Mouse (Mus musculus) embryonic facial prominence, embryonic 10.5 days (tissue): ENCODE results near the gene Fads3. TPM values are rescaled to one million over a fixed set of nuclear protein-coding genes. Genes with fewer than 3 reads are reported as not detected.
A peak's percentile ranks its signal among the peaks of the same experiment; 100 is the strongest.

ENCODE experiments used
- DNase-seq: peaks from one replicate; pipeline ENCODE4 v3.0.0-alpha.2; 2017; ENCODE audit warnings: low spot score
- H3K27ac ChIP-seq: fragments of 300-500 bp; sonication (generic); replicated peaks from 2 replicates; pipeline ENCODE4 v1.5.1; 2016; ENCODE audit warnings: mild to moderate bottlenecking
- H3K27me3 ChIP-seq: fragments of 300-500 bp; sonication (generic); replicated peaks from 2 replicates; pipeline ENCODE4 v1.6.1; 2016; ENCODE audit warnings: low read depth, mild to moderate bottlenecking; ENCODE audit not compliant: poor library complexity, severe bottlenecking
- H3K36me3 ChIP-seq: fragments of 300-500 bp; sonication (generic); replicated peaks from 2 replicates; pipeline ENCODE4 v1.6.1; 2016; ENCODE audit warnings: mild to moderate bottlenecking, moderate library complexity
- H3K4me1 ChIP-seq: fragments of 300-500 bp; sonication (generic); 2 replicates; pipeline ENCODE4 v1.6.1; 2016
- H3K4me3 ChIP-seq: fragments of 300-500 bp; sonication (generic); 2 replicates; pipeline ENCODE4 v1.5.1; 2016; ENCODE audit warnings: mild to moderate bottlenecking, moderate library complexity
- H3K9me3 ChIP-seq: fragments of 300-500 bp; sonication (generic); 2 replicates; pipeline ENCODE4 v1.6.1; 2016; ENCODE audit warnings: mild to moderate bottlenecking
- WGBS: fragments of 180-500 bp; shearing (Covaris S2); methylation state at CpG from one replicate; pipeline ENCODE4 v1.1.7; 2016; 5-methylcytosine and 5-hydroxymethylcytosine counted together
- polyA plus RNA-seq: library from polyadenylated mRNA; unstranded; fragments of >200 nt; fragmentation: Nextera tagmentation; extraction: Ambion mirVana; gene quantifications from 2 replicates; pipeline ENCODE4 v1.2.1, GENCODE M21; 2016

Fads3 gene
- polyA plus RNA-seq, 1 experiment from 2014 or later, result 4.3 TPM

DNA sequence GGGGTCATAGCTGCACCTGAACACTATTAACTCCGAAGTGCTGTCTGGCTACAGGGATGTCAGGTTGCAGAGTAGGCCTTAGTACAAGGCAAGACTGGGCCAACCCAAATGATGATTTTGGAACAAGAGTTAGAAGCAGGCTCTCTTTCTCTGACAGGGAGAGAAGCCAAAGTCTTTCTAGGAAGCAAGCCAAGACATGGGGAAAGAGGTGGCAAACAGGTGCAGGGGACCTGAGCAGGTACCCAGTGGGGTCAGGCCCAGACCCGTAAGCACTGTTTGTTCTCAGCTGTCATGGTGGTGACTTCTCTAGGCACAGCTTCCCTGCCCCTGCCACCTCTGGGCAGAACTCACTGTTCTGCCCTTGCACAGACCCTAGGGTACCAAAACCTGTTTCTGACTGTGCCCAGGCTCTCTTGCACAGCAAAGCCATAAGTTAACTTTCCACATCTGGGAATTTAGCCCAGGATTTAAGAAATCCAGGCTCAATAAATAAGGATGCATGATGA lies 55.1 kb downstream of the Fads3 start:
- 92% methylated on average over 2 of the region's 2 CpGs for WGBS
- no peak overlapping the region for H3K4me3 ChIP-seq
- H3K27ac ChIP-seq, result no peak overlapping the region
- H3K4me1 ChIP-seq, result peaks cover 42% of the 10 kb centered on the region
- H3K27me3 ChIP-seq, result no peaks in the 10 kb centered on the region
- peaks cover 83% of the 10 kb centered on the region for H3K36me3 ChIP-seq
- no peak for DNase-seq
- H3K9me3 ChIP-seq, result no peaks in the 10 kb centered on the region

DNA sequence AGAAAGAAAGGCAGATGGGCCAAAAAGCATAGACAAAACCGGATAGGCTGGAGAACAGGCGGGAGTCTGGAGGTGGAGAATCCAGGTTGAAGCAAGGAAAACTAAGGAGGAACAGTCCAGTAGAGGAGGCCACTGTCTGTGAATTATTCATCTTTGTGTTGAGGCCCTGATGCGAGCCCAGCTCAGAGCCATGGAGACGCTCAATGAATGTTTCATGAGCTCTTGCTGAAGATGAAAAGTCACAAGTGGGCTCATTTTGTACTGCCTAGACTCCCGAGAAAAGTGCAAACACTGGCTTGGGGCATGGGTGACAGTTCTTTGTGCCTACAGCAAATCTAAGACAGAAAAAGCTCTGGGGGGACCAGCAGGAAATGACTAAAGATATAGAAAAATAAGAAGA lies 56.5 kb downstream of the Fads3 start:
- no peaks in the 10 kb centered on the region for H3K9me3 ChIP-seq
- H3K4me1 ChIP-seq, result peaks cover 56% of the 10 kb centered on the region
- no peak for DNase-seq
- no peak overlapping the region for H3K27ac ChIP-seq
- peaks cover 69% of the 10 kb centered on the region for H3K36me3 ChIP-seq
- no peaks in the 10 kb centered on the region for H3K27me3 ChIP-seq
- 83% methylated on average over 5 of the region's 5 CpGs for WGBS
- H3K4me3 ChIP-seq, result peak overlapping the region; percentile 21; the same call in 1 of the 2 replicates

DNA sequence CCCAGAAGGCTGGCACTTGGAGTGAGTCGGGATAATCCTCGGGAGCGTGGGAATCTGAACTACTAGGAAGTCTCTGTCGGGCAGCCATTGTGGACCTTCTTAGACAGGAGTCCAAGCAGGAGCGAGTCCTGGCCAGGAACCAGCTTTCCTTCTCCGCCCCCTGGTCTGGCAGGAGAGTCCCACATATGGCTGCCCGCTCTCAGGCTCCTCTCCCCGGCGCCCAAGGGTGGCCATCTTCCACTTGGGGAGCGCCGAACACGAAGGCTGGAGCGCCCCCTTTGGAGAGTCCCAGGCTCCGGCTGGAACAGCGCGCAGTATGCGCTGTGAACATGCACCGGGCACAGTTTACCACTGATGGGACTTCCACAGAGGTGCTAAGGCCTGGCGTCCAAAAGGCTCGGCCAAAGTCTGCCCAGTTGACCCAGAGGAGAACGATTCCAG lies 59.3 kb downstream of the Fads3 start:
- no peaks in the 10 kb centered on the region for H3K27me3 ChIP-seq
- peak; percentile 85 for DNase-seq
- H3K9me3 ChIP-seq, result no peaks in the 10 kb centered on the region
- H3K36me3 ChIP-seq, result peaks cover 41% of the 10 kb centered on the region
- peak overlapping the region; percentile 90 for H3K4me3 ChIP-seq
- under 1% methylated on average over 21 of the region's 21 CpGs for WGBS
- peaks cover 57% of the 10 kb centered on the region for H3K4me1 ChIP-seq
- H3K27ac ChIP-seq, result peak overlapping the region; percentile 98

DNA sequence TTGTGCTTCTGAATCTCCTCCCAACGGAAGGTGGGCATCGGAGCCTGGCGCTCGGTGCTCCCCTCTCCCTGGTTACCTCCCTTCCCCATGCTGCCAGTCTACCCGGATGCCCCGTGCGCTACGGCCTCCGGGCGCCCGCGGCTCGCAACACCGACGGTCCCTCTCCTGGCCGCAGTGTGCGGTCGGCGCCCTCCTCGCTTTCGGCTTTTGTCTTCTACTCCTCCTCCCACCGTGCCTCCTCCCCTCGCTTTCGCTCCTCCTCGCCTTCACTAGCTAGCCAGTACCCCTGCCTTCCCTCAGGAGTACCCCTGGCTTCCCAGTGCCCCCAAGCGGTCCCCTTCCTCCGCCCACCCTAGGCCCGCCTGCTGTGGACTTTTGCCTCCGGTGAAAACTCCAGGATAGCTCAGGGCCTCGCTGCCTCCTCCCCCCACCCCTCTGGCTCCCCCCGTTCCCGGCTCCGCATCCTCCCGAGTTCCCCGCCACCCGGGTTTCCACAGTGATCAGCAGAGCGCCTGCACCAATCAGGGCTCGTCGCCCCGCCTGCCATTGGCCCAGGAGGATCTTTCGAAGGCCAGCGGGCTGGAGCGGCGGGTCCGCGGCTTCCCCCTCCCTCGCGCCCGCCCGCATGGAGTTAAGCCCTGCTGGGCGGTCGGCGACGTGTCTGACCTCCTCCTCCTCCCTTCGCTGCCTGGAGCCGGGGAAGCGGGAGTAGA lies 60.1 kb downstream of the Fads3 start, which contains the start of gene Fads2:
Gene Fads2, minus strand, starts transcription at position 406 of the 713 bp plus-strand sequence.
- H3K4me1 ChIP-seq, result peaks cover 51% of the 10 kb centered on the region
- H3K36me3 ChIP-seq, result peaks cover 32% of the 10 kb centered on the region

DNA sequence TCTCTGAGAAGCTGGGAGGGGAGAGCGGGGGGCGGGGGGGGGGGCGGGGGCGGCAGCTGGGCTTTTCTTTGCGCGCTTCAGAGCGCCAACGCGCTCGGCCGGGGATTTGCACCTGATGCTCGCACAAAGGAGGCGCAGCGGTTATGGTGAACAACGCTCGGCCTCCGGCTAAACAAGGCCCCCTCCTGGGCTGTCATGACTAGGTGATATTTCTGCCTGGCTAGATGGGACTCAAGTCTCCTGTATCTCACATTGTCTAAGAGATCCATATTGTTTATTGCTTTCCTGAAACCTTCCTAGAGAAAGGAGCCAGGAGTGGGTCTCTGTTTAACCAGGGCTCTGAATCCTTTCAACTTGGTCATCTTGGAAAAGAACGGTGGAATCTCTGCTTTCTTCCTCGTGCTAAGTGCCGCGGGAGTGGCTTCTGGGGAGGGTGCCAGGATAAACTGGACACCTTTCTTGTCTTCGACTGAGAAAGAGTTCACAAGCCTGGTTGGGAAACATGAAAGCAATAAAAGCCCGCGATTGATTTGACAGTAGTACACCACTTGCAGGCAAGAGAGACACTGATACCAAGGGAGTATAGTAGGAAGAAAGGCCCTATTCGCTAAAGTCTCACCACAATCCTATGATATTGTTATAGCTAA lies 60.8 kb downstream of the Fads3 start:
- no peak for DNase-seq
- Histone ChIP-seq H3K9me3 (no peaks in the 10 kb centered on the region), H3K4me3 (peak overlapping the region; percentile 90), H3K36me3 (peaks cover 26% of the 10 kb centered on the region), H3K4me1 (peaks cover 47% of the 10 kb centered on the region), H3K27me3 (no peaks in the 10 kb centered on the region), H3K27ac (peak overlapping the region; percentile 98)
- 6% methylated on average over 25 of the region's 25 CpGs for WGBS

More for the DNA sequence above, 60.1 kb downstream of the Fads3 start, which contains the start of gene Fads2:
- H3K9me3 ChIP-seq, result no peaks in the 10 kb centered on the region
- under 1% methylated on average over 57 of the region's 57 CpGs for WGBS
- H3K27ac ChIP-seq, result peak within 1 kb of the TSS; percentile 98
- DNase-seq, result peak; percentile 99
- no peaks in the 10 kb centered on the region for H3K27me3 ChIP-seq
- peak within 1 kb of the TSS; percentile 90 for H3K4me3 ChIP-seq

DNA sequence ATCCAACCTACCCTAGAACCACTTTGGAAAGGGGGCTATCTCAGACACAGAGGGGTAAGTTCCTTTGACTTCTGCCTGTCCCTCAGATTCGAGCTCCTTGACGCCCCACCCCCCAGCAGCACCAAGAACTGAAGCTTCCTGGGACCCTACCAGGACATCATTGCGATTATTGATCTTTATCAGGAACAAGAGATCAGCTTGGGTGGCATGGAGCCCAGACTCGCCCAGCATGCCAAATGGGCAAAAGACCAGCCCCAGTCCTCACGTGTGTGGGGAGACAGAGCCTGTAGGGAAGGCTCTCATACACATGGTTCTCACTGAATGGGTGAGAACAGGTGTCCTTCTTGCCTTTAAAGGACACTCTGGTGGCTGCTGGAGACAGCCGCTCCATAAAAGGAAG lies 62.9 kb downstream of the Fads3 start:
- DNase-seq, result no peak
- Histone ChIP-seq H3K4me1 (peaks cover 27% of the 10 kb centered on the region), H3K4me3 (no peak overlapping the region), H3K9me3 (no peaks in the 10 kb centered on the region), H3K27me3 (no peaks in the 10 kb centered on the region), H3K36me3 (peaks cover 5% of the 10 kb centered on the region; the same call in 1 of the 2 replicates), H3K27ac (peak overlapping the region; percentile 61)
- 83% methylated on average over 6 of the region's 6 CpGs for WGBS

DNA sequence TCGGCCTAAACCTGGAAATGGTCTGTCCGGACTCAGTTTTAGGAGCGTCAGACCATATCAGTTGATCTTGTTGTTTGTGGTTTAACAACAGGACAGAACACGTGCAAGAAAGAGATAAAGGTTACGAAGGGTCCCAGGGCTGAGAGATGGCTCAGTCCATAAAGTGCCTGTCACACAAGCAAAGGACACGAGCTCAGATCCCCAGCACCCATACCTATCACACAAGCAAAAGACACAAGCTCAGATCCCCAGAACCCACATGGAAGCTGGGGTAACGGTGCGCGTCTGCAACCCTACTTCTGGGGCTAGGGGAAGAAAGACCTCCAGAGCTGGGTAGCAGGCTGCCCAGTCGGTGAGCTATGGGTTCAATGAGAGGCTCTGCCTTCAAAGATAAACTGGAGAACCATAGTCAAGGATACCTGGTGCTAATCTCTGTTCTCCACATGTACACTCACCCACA lies 63.7 kb downstream of the Fads3 start:
- Histone ChIP-seq H3K27me3 (no peaks in the 10 kb centered on the region), H3K9me3 (no peaks in the 10 kb centered on the region), H3K4me1 (peaks cover 18% of the 10 kb centered on the region), H3K36me3 (no peaks in the 10 kb centered on the region), H3K27ac (no peak overlapping the region), H3K4me3 (no peak overlapping the region)
- WGBS, result 85% methylated on average over 10 of the region's 10 CpGs
- DNase-seq, result no peak

DNA sequence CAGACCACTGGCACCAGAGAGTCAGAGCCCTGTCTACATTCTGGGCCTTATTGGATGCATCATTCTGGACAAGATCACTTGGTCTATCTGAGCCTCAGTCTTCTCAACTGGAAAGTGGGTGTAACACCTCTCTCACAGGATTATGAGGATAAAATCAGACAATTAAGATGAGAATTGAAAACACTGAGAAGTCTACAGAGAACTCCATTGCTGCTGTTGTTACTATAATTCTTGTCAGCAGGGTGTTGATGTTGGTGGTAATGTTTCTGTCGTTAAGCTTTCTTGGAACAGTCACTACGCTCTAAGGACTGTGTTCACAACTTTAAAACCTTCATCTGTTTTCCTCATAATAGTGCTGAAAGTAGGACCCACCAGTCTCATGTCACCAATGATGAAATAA lies 65.3 kb downstream of the Fads3 start:
- 91% methylated on average over 2 of the region's 2 CpGs for WGBS
- Histone ChIP-seq H3K4me1 (peaks cover 13% of the 10 kb centered on the region), H3K27me3 (no peaks in the 10 kb centered on the region), H3K27ac (no peak overlapping the region), H3K9me3 (no peaks in the 10 kb centered on the region), H3K4me3 (no peak overlapping the region), H3K36me3 (no peaks in the 10 kb centered on the region)
- DNase-seq, result no peak

DNA sequence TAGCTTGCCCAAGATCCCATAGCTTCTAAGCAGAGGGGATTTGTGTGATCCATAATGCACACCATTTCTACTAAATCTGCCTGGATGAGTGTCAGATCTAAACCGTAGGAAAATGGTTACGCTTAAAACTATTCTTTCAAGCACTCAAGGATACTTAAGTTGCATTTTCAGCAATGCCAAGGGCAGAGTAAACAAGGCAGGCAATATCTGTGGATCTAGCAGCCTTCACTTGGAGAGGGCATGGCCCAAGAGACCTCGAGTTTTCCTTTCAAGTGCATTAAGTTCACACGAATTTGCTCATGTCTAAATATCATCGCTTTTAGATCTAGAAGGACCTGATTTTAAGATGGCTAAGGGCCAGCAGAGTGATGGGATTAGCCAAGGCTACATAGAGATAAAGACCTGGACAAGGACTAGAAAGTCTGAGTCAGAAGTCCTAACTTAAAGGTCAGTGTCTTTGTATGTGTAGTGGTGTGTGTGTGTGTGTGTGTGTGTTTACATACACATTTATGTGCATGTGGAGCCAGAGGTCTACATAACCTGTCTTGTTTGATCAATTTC lies 65.8 kb downstream of the Fads3 start:
- H3K4me1 ChIP-seq, result peaks cover 8% of the 10 kb centered on the region
- H3K27me3 ChIP-seq, result no peaks in the 10 kb centered on the region
- 86% methylated on average over 5 of the region's 5 CpGs for WGBS
- no peak overlapping the region for H3K27ac ChIP-seq
- H3K9me3 ChIP-seq, result no peaks in the 10 kb centered on the region
- no peak for DNase-seq
- H3K36me3 ChIP-seq, result no peaks in the 10 kb centered on the region
- H3K4me3 ChIP-seq, result no peak overlapping the region

DNA sequence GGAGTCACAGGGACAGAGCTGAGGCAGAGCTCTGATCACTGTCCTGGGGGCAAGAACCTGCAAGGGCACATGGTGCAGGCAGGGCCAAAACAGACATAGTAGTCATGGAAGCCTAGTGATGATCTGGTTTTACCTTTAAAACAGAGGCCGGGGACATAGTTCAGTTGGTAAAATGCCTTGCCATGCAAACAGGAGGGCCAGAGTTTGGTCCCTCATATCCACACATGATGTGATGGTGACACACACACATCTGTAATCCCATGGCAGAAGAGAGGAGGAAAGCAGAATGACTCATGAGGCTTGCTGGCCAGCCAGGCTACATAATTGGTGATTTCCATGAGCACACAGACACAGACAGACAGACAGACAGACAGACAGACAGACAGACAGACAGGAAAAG lies 66.8 kb downstream of the Fads3 start:
- Histone ChIP-seq H3K9me3 (no peaks in the 10 kb centered on the region), H3K36me3 (no peaks in the 10 kb centered on the region), H3K4me1 (no peaks in the 10 kb centered on the region), H3K4me3 (no peak overlapping the region), H3K27me3 (no peaks in the 10 kb centered on the region), H3K27ac (no peak overlapping the region)
- WGBS, result 93% methylated on average over 1 of the region's 1 CpGs
- DNase-seq, result no peak

DNA sequence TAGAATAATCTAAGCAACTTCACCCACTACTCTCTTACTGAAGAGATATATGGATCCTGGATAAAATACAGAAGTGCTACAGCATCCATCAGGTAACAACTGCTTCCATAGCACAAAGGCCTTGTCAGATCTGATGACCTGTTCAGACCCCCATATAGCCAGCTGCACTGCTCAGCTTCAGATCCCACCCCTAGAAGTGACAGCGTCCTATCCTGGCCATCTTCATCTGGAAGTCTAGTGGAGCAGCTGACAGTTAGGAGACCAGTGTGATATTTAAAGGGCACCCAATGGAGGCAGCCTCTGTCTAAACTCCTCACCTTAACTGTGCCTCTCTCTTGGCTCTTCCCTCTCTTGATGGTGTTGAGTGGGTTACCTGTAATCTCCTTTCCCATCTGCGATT lies 67.3 kb downstream of the Fads3 start:
- H3K27ac ChIP-seq, result no peak overlapping the region
- H3K36me3 ChIP-seq, result no peaks in the 10 kb centered on the region
- H3K4me1 ChIP-seq, result no peaks in the 10 kb centered on the region
- no peak overlapping the region for H3K4me3 ChIP-seq
- no peaks in the 10 kb centered on the region for H3K9me3 ChIP-seq
- no peak for DNase-seq
- 92% methylated on average over 2 of the region's 2 CpGs for WGBS
- H3K27me3 ChIP-seq, result no peaks in the 10 kb centered on the region
